Mouse (Mus musculus) C2C12 (cell line): ENCODE data around the gene Arid5b.

Experiments
- CTCF ChIP-seq: IDR thresholded peaks from one replicate; pipeline ENCODE4 v1.5.1; 2011; ENCODE audit not compliant: control insufficient read depth, insufficient read depth, insufficient read length
- MYOG ChIP-seq: IDR thresholded peaks from one replicate; pipeline ENCODE4 v1.6.1; 2011; ENCODE audit not compliant: control insufficient read depth, insufficient read length; ENCODE audit errors: extremely low read depth

DNA sequence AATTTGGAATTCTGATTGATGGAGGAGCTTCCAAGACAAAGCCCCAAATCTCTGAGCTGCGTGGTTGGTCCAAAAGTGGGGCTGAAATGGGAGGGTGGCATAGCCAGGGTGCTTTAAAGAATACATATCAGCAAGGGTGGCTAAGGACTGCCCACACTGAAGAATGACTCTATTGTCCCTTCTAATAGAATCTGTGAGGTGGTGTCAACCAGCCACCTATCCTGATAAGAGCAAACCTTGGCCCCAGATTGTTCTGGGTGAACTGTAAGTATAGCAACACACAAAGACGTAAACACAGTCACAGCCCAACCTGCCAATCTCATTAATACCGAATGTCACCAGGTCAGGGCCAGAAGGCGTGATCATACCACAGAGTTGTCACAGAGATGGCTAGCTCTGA lies 111.4 kb downstream of the Arid5b start:
- TF ChIP-seq CTCF = no peak
- TF ChIP-seq MYOG = no peak
